Mouse (Mus musculus): ENCODE measurements around the gene Nin. TPM values are rescaled to one million over a fixed set of nuclear protein-coding genes. Genes with fewer than 3 reads are reported as not detected.

Gene Nin
- total and polyA plus RNA-seq, 2 experiments from 2014 or later, result 5.1 to 9.8 TPM

DNA sequence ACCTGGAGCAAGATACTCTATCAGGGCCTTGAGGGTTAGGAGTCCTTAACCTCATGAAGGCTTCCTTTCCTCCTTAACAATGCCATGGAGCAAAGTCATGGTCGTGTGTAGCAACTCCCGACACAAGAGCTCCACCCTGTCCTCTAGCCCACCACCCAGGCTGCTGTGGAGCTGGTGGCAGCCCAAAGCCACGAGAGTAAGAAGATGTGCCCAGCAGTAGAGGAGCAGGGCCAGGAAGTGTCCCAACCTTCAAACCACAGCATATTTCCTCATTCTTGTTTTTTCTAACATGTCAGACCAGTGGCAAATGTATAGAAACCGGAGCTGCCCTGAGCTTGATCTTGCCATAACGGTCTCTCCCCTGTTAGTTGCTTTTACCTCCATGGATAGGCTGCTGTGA is 29.3 kb downstream of the Nin start:
- no peaks in the 10 kb centered on the region for H3K9me3 ChIP-seq (replicated peaks; ENCODE audit: control insufficient read depth, low read length)
- no peak for TF ChIP-seq CTCF (IDR thresholded peaks at IDR 0.05; ENCODE audit: low read depth)
- H3K27ac ChIP-seq (ENCODE audit: low read depth), result no peak overlapping the region
- no peaks in the 10 kb centered on the region for H3K27me3 ChIP-seq (ENCODE audit: control insufficient read depth, insufficient read depth, low read length)
- ATAC-seq (ENCODE audit: insufficient read depth, low read depth), result no peak
- H3K9ac ChIP-seq (replicated peaks; ENCODE audit: low read depth, low read length), result no peak overlapping the region
- 91% methylated on average over 5 of the region's 5 CpGs for WGBS
- H3K4me3 ChIP-seq (ENCODE audit: low read depth, low read length), result no peak overlapping the region
- H3K36me3 ChIP-seq (replicated peaks; ENCODE audit: control insufficient read depth, insufficient read depth, low read length), result 0 out of 2 replicates have a peak, but pooled peaks cover 3% of the 10 kb centered on the region
- no peak for DNase-seq (ENCODE audit: low spot score)
- H3K4me1 ChIP-seq (ENCODE audit: control insufficient read depth, insufficient read depth), result 0 out of 2 replicates have a peak, but pooled peaks cover 12% of the 10 kb centered on the region
- no peak overlapping the region for H3K4me2 ChIP-seq (ENCODE audit: low read depth, low read length)

DNA sequence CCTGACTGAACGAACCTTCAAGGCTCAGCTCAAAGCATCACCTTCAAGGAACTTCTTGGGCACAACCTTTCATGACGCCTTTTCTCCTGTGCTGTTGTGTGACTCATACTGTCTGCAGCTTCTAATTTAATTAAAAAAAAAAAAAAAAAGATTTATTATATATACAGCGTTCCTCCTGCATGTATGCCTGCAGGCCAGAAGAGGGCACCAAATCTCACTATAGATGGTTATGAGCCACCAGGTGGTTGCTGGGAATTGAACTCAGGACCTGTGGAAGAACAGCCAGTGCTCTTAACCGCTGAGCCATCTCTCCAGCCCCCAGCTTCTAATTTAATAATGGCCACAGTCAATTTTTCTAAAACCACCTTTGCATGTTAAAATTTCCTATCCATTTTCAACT is 29.8 kb downstream of the Nin start:
- ATAC-seq (ENCODE audit: insufficient read depth, low read depth) (no peak), DNase-seq (ENCODE audit: low spot score) (no peak)
- no peak overlapping the region for H3K4me3 ChIP-seq (ENCODE audit: low read depth, low read length)
- no peaks in the 10 kb centered on the region for H3K27me3 ChIP-seq (ENCODE audit: control insufficient read depth, insufficient read depth, low read length)
- TF ChIP-seq CTCF (IDR thresholded peaks at IDR 0.05; ENCODE audit: low read depth) (no peak), EP300 (IDR thresholded peaks at IDR 0.05; ENCODE audit: low read depth) (no peak)
- no peak overlapping the region for H3K9ac ChIP-seq (replicated peaks; ENCODE audit: low read depth, low read length)
- H3K4me1 ChIP-seq (ENCODE audit: control insufficient read depth, insufficient read depth), result 0 out of 2 replicates have a peak, but pooled peaks cover 12% of the 10 kb centered on the region
- 95% methylated on average over 4 of the region's 4 CpGs for WGBS
- 0 out of 2 replicates have a peak, but pooled peaks cover 3% of the 10 kb centered on the region for H3K36me3 ChIP-seq (replicated peaks; ENCODE audit: control insufficient read depth, insufficient read depth, low read length)
- H3K9me3 ChIP-seq (replicated peaks; ENCODE audit: control insufficient read depth, low read length), result no peaks in the 10 kb centered on the region
- no peak overlapping the region for H3K27ac ChIP-seq (ENCODE audit: low read depth)
- no peak overlapping the region for H3K4me2 ChIP-seq (ENCODE audit: low read depth, low read length)

DNA sequence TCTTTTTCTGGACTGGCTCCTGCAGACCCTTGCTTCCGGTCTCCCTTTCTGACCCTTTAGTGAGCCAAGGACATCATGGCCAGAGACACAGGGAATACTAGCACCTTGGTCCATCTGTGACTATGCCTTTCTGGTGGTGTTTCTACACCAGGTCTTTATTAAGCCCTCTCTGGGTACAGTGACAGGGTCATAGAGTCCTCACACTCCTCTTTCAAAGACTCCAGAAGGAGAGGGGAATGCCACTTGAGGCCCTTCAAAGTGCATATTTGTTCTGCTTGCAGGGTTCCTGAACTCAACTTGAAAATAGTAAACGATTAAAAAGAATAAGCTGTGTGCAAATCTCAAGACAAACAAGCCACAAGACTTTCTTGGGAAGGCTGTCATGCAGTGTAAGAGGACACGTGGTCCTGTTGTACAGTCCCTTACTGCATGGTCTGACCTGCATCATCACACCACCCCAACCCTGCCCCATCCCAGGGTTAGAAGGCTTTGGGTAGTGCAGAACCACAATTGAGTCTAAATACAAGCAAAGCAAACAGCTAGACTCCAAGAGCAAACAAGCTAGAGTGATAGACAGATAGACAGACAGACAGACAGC is 30.5 kb downstream of the Nin start:
- Histone ChIP-seq H3K27me3 (ENCODE audit: control insufficient read depth, insufficient read depth, low read length) (no peaks in the 10 kb centered on the region), H3K4me3 (ENCODE audit: low read depth, low read length) (no peak overlapping the region), H3K9ac (replicated peaks; ENCODE audit: low read depth, low read length) (no peak overlapping the region), H3K27ac (ENCODE audit: low read depth) (no peak overlapping the region), H3K4me1 (ENCODE audit: control insufficient read depth, insufficient read depth) (0 out of 2 replicates have a peak, but pooled peaks cover 12% of the 10 kb centered on the region), H3K9me3 (replicated peaks; ENCODE audit: control insufficient read depth, low read length) (no peaks in the 10 kb centered on the region), H3K4me2 (ENCODE audit: low read depth, low read length) (no peak overlapping the region), H3K36me3 (replicated peaks; ENCODE audit: control insufficient read depth, insufficient read depth, low read length) (peaks cover 2% of the 10 kb centered on the region; the same call in 1 of the 2 replicates)
- WGBS, result 86% methylated on average over 3 of the region's 3 CpGs
- ATAC-seq (ENCODE audit: insufficient read depth, low read depth) (no peak), DNase-seq (ENCODE audit: low spot score) (no peak)
- TF ChIP-seq CTCF (IDR thresholded peaks at IDR 0.05; ENCODE audit: low read depth), result no peak
- TF ChIP-seq EP300 (IDR thresholded peaks at IDR 0.05; ENCODE audit: low read depth), result no peak

DNA sequence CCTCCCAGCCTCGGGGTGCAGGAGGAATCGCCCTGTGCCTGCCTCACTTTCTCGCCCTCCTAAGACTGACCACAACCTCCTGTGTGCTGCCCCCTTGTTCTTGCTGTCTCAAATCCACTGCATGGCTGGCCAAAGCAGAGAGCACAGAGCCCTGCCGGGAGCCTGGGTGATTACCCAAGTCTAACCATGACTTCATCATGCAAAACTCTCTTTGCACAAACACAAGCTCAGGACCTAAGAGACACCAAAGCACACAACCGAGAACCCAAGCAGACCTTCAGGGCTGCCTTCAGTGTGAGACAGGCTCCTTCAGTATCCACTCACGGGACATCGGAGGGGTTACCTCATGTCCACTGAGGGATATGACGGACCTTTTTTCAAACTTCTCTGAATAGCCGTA is 31.0 kb downstream of the Nin start:
- Histone ChIP-seq H3K4me2 (ENCODE audit: low read depth, low read length) (no peak overlapping the region), H3K9ac (replicated peaks; ENCODE audit: low read depth, low read length) (no peak overlapping the region), H3K27ac (ENCODE audit: low read depth) (no peak overlapping the region), H3K4me1 (ENCODE audit: control insufficient read depth, insufficient read depth) (0 out of 2 replicates have a peak, but pooled peaks cover 12% of the 10 kb centered on the region), H3K27me3 (ENCODE audit: control insufficient read depth, insufficient read depth, low read length) (no peaks in the 10 kb centered on the region), H3K4me3 (ENCODE audit: low read depth, low read length) (no peak overlapping the region), H3K9me3 (replicated peaks; ENCODE audit: control insufficient read depth, low read length) (no peaks in the 10 kb centered on the region), H3K36me3 (replicated peaks; ENCODE audit: control insufficient read depth, insufficient read depth, low read length) (peaks cover 8% of the 10 kb centered on the region; the same call in 1 of the 2 replicates)
- DNase-seq (ENCODE audit: low spot score), result no peak
- TF ChIP-seq CTCF (IDR thresholded peaks at IDR 0.05; ENCODE audit: low read depth) (no peak), EP300 (IDR thresholded peaks at IDR 0.05; ENCODE audit: low read depth) (no peak)
- no peak for ATAC-seq (ENCODE audit: insufficient read depth, low read depth)
- 83% methylated on average over 9 of the region's 9 CpGs for WGBS

DNA sequence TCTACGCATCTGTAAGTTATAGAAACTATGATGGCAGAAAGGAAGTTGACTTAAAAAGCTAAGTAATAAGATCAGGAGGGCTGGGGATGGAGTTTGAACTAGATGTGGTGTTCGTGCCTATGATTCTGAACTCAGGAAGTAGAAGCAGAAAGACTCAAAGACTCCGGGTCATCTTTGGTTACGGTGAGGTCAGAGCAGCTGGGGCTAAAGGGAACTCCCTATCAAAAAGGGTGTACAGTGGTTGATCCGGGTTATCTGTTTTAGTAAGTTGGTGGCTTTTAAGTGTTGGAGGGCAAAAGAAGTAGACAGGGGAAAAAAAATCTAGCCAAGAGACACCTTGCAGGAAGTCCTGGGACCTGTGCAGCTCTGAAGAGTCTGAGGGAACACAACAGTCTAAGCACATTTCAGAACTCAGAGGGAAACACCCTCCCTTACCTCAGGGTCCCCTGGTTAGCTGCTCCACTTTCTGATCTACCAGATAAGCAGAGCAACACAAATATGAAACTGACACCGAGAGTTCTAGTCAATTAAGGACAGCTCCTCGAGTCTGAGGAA is 35.0 kb downstream of the Nin start:
- Histone ChIP-seq H3K4me2 (ENCODE audit: low read depth, low read length) (no peak overlapping the region), H3K4me1 (ENCODE audit: control insufficient read depth, insufficient read depth) (no peaks in the 10 kb centered on the region), H3K27me3 (ENCODE audit: control insufficient read depth, insufficient read depth, low read length) (no peaks in the 10 kb centered on the region), H3K4me3 (ENCODE audit: low read depth, low read length) (no peak overlapping the region), H3K9me3 (replicated peaks; ENCODE audit: control insufficient read depth, low read length) (no peaks in the 10 kb centered on the region), H3K9ac (replicated peaks; ENCODE audit: low read depth, low read length) (no peak overlapping the region), H3K36me3 (replicated peaks; ENCODE audit: control insufficient read depth, insufficient read depth, low read length) (peaks cover 17% of the 10 kb centered on the region; the same call in 1 of the 2 replicates), H3K27ac (ENCODE audit: low read depth) (no peak overlapping the region)
- ATAC-seq (ENCODE audit: insufficient read depth, low read depth) (no peak), DNase-seq (ENCODE audit: low spot score) (no peak)
- TF ChIP-seq EP300 (IDR thresholded peaks at IDR 0.05; ENCODE audit: low read depth) (no peak), CTCF (IDR thresholded peaks at IDR 0.05; ENCODE audit: low read depth) (no peak)
- 83% methylated on average over 7 of the region's 7 CpGs for WGBS
